Mouse (Mus musculus) lung, adult 2 months (tissue): Measurements from ENCODE around the gene Cntrl. TPM values are rescaled to one million over a fixed set of nuclear protein-coding genes. Genes with fewer than 3 reads are reported as not detected.
A peak's percentile ranks its signal among the peaks of the same experiment; 100 is the strongest.

Source experiments
- DNase-seq: peaks from one replicate; pipeline ENCODE4 v3.0.0; 2022
- H3K4me1 ChIP-seq: fragments of 200-500 bp; 2 replicates; pipeline ENCODE4 v1.6.1; 2011; ENCODE audit warnings: low read length; ENCODE audit not compliant: control insufficient read depth, insufficient read depth
- H3K4me3 ChIP-seq: fragments of 200-500 bp; replicated peaks from 2 replicates; pipeline ENCODE3; 2011; ENCODE audit warnings: low read depth, mild to moderate bottlenecking, control low read depth, low read length; ENCODE audit errors: extremely low read depth
- CTCF ChIP-seq: fragments of 200-500 bp; IDR thresholded peaks from 2 replicates; pipeline ENCODE4 v1.5.1; 2011; ENCODE audit warnings: mild to moderate bottlenecking, low read length, control low read depth; ENCODE audit not compliant: insufficient read depth
- POLR2A ChIP-seq: fragments of 200-500 bp; IDR thresholded peaks from 2 replicates; pipeline ENCODE4 v1.6.1; 2011; ENCODE audit warnings: low read depth, mild to moderate bottlenecking, control low read depth, low read length, borderline replicate concordance; ENCODE audit errors: extremely low read depth
- WGBS: fragments of 180-500 bp; shearing (Covaris S2); methylation state at CpG from one replicate; pipeline ENCODE4 v1.1.7; 2018; 5-methylcytosine and 5-hydroxymethylcytosine counted together
- polyA plus RNA-seq: library from polyadenylated mRNA; depleted of rRNA; stranded (reverse); fragments of >200 nt; gene quantifications from 2 replicates; pipeline ENCODE4 v1.2.3, GENCODE M21; 2012

Gene Cntrl
- polyA plus RNA-seq, 1 experiment = 14.9 TPM

DNA sequence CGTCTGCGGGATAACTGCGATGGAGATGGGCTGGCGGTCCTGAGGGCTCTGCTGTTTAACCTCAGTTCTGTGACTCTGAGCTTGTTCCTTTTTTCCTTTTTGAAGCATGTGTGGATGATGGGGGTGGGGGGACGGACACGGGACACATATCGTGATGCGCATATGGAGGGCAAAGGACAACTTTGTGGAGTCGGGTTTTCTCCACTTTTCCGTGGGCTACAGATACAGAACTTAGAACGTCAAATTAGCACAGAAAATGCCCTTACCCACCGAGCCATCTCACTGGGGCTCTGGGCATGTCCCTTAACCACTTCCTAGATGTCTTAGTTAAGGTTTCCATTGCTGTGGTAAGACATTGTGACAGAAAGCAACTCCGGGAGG lies 622 bp downstream of the Cntrl start:
- no peak for TF ChIP-seq CTCF
- TF ChIP-seq POLR2A = no peak
- WGBS = 2% methylated on average over 13 of the region's 13 CpGs
- H3K4me3 ChIP-seq = peak overlapping the region; percentile 95
- peaks cover 3% of the 10 kb centered on the region for H3K4me1 ChIP-seq
- no peak for DNase-seq

DNA sequence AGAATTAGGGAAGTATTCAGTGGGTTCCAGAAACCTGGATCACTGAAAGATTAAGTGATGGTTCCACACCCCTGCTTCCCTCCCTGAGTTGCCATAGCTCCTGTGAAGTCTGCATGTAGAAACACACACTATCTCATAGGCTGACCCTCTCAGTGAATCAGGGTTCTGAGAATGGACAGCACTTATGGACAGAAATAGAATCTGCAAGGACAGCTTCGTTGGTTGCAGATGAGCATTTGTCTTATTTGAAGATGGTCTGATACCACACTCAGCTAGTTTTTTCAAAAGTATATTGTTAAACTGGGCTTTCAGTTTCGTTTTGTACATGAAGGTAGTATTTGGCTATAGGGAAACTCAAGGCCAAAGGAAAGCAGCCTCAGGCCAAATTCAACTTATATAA lies 1.2 kb downstream of the Cntrl start:
- no peak overlapping the region for H3K4me3 ChIP-seq
- no peak for TF ChIP-seq CTCF
- no peak for DNase-seq
- 35% methylated on average over 2 of the region's 2 CpGs for WGBS
- peaks cover 3% of the 10 kb centered on the region for H3K4me1 ChIP-seq

DNA sequence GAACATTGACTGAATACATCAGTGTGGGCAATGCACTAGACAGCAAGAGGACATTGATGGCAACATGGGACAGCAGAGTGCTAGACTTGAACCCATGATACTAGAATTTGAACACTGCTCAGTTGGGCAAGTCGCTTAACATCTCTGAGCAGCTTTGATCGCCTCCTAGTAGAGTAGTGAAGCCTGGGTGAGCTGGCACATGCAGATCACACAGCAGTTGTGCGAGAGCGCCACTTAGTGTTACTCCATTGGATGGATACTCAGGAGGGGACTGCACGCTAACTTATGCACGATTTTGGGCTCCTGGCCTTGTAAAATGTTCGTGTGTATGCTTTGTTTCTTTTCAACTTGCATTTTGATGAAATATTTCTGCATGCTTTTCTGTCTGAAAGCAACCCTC lies 15.4 kb downstream of the Cntrl start:
- Histone ChIP-seq H3K4me1 (no peaks in the 10 kb centered on the region), H3K4me3 (no peak overlapping the region)
- DNase-seq = no peak
- 75% methylated on average over 7 of the region's 7 CpGs for WGBS
- TF ChIP-seq POLR2A = no peak
- peak; percentile 14; the same call in 1 of the 2 replicates for TF ChIP-seq CTCF

DNA sequence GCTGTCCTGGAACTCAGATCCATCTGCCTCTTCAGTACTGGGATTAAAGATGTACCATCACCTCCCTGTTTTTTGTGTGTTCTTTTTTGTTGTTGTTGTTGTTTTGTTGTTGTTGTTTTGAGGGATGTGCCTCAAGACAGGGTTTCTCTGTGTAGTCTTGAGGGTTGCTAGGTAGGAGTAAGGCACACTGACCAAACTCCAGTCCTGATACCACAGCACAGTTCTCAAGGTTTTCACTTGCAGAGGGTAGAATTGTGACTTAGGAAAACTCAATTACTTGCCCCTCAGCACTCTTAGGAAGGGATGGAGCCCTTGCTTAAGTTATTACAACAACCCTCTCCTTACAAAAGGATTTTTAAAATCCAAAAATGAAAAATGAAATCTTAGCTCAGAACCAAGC lies 22.2 kb downstream of the Cntrl start:
- Histone ChIP-seq H3K4me3 (no peak overlapping the region), H3K4me1 (peaks cover 6% of the 10 kb centered on the region)
- DNase-seq = no peak
- no peak for TF ChIP-seq POLR2A
- no peak for TF ChIP-seq CTCF

DNA sequence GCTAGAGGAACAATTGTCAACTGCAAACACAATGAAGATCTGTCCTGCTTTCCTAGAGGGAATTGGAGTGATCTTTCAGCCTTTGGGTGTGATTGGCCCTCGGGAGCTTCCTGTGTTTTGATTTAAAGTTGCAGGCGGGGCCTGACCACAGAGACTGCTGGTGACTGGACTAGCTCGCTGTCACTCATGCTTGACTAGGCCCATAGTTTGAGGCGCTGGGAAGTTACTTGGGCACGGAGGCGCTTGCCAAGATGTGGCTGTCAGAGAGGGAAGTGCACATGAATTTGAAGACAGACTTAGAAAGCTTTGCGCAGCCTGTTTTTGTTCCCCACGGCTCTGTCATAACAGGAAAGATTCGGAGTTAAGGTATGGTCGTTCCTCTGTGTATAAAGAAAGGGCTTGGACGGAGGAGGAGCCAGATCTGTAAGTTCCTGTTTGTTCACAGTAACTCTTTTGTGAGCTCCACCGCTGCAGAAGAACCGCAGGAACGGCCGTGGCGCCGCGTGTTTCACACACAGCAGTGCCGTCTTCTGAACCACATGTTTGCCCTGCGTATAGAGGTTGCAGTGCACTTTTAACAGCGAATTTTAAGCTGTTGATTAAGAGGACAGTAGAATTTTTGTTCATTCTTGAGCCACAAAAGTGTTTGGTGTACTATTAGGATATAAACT lies 22.8 kb downstream of the Cntrl start:
- peak; percentile 98 for DNase-seq
- under 1% methylated on average over 21 of the region's 21 CpGs for WGBS

DNA sequence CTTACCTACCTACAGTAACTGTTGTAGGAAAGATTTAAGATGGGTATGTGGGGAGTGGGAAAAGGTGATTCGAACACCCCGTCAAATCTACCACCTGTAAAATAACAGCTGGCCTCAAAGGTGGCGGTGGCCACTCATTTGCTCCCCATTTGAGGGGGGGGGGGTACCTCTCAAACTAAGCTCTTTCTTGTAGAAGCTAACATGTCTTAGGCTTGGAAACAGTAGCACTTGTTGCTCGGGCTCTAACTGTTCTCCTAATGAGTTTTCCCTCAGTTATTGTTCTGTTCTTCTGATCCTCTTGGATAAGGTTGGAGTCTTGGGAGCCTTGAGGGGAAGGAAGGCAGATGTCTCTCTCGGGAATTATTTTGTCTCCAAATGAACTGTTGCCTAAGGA lies 23.4 kb downstream of the Cntrl start:
- no peak for TF ChIP-seq CTCF
- WGBS = 2% methylated on average over 5 of the region's 5 CpGs

More for the DNA sequence above, 22.8 kb downstream of the Cntrl start:
- no peak for TF ChIP-seq CTCF
- TF ChIP-seq POLR2A = peak; percentile 57; the same call in 1 of the 2 replicates
- Histone ChIP-seq H3K4me1 (peaks cover 6% of the 10 kb centered on the region), H3K4me3 (peak overlapping the region; percentile 42)

DNA sequence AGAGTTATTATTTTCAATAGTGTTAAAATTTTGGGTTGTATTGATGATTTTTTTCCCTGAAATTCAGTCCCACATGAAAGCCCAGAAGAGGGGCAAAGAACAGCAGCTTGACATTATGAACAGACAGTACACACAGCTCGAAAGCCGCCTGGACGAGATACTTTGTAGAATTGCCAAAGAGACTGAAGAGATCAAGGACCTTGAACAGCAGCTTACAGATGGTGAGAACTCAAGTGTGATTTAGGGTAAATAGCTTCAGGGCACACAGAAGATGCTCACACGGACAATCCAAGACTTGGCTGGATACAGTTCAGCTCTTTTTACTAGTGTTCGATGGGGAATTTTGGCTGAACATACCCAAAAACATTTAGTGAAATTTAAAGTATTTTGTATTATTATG lies 24.6 kb downstream of the Cntrl start:
- H3K4me1 ChIP-seq = peaks cover 6% of the 10 kb centered on the region
- no peak for TF ChIP-seq CTCF
- TF ChIP-seq POLR2A = no peak
- DNase-seq = no peak
- no peak overlapping the region for H3K4me3 ChIP-seq
- 77% methylated on average over 5 of the region's 5 CpGs for WGBS

More for the DNA sequence above, 23.4 kb downstream of the Cntrl start:
- DNase-seq = no peak
- Histone ChIP-seq H3K4me1 (peaks cover 6% of the 10 kb centered on the region), H3K4me3 (peak overlapping the region; percentile 49)

DNA sequence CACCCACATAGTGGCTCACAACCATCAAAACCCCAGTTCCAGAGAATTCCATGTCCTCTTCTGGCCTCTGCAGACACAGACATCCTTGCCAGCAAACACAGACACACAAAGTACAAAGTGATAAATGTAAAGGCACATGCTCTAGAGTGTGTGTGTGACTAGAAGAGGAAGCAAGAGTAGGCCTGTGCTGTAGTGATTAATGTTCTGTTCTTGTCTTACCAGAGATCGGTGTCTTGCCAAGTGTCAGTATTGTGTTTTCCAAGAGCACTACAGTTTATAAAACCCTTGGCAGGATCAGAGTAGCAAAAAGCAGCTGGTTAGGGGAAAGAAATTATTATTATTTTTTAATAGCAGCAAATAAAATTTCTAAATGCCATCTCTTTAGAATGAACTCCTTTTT lies 29.3 kb downstream of the Cntrl start:
- Histone ChIP-seq H3K4me1 (no peaks in the 10 kb centered on the region), H3K4me3 (no peak overlapping the region)
- WGBS = 53% methylated on average over 1 of the region's 1 CpGs
- DNase-seq = no peak
- TF ChIP-seq POLR2A (no peak), CTCF (no peak)

DNA sequence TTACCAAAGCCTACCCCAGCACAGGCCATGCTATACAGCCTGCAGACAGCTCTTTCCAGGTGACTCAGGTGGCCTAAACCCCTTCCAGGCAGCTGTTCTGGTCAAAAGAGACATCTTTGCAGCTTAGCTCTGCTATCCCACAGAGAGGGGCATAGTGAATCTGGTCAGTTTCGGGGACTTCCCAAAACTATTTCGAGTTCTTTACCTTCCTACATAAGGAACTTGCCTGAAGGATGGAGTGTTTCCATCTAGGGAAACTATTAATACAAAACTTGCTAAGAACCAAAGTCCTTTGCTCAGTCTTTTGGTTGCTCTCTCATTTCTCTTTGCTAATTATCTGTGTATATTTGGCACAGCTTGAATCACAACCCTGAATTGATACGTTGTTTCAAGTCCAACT lies 32.4 kb downstream of the Cntrl start:
- TF ChIP-seq CTCF (no peak), POLR2A (no peak)
- WGBS = 91% methylated on average over 3 of the region's 3 CpGs
- no peak for DNase-seq
- H3K4me3 ChIP-seq = no peak overlapping the region
- no peaks in the 10 kb centered on the region for H3K4me1 ChIP-seq

DNA sequence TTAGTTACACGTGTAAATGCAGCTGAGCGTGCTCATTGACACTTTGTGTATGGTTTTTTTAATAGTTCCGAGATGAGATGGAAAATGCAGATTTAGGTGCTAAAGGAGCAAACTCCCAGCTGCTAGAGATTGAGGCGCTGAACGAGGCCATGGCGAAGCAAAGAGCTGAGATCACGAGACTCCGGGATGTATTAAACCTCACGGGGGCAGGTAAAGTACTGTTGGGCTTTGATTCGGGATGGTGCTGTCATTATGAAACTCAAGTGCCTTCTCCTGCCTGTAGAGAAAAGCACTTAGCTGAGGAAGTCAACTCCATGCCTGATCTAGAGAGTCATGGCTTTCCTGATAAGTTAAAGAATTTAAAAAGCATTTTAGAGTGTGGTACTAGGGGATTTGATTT lies 39.5 kb downstream of the Cntrl start:
- no peak for DNase-seq
- TF ChIP-seq POLR2A (no peak), CTCF (no peak)
- Histone ChIP-seq H3K4me1 (no peaks in the 10 kb centered on the region), H3K4me3 (no peak overlapping the region)
- WGBS = 87% methylated on average over 10 of the region's 10 CpGs

DNA sequence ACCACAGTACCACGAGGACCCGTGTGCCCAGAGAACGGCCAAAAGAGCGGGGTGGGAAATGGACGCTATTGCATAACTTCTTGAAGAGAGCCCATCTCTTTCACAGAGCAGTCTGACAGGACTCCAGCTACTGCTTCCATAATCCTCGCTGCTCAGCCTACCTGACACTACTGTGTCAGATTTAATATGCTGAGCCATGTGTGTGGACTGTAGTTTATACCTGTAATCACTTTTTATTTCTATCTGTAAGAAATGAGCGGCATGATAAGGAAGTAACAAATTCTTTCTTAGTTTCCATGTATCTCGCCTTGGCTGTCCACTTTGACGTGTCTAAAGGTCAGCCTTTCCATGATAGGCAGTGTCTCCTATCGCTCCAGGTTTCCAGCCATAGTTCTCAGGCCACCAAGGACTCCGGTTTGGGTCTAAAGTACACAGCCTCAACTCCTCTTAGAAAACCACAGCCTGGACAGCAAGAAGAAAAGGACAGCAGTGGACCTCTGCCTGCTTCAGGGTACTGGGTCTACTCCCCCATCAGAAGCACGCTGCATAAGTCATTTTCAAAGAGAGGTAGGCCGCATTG lies 42.1 kb downstream of the Cntrl start:
- no peak overlapping the region for H3K4me3 ChIP-seq
- 94% methylated on average over 13 of the region's 13 CpGs for WGBS
- DNase-seq = no peak
- no peak for TF ChIP-seq POLR2A
- no peak for TF ChIP-seq CTCF
- no peaks in the 10 kb centered on the region for H3K4me1 ChIP-seq

DNA sequence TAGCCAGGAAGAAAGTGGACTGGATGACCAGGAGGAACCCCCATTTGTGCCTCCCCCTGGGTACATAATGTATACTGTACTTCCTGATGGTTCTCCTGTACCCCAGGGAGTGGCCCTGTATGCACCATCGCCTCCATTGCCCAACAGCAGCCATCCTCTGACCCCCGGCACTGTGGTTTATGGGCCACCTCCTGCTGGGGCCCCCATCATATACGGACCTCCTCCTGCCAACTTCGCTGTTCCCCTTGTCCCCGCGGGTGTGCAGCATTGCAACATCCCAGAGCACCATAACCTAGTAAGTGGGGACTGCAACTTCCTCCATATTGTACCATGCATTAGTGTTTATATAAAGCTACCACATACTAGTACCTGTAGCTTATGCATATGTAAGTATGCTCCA lies 43.9 kb downstream of the Cntrl start:
- TF ChIP-seq CTCF = no peak
- no peak for TF ChIP-seq POLR2A
- H3K4me1 ChIP-seq = no peaks in the 10 kb centered on the region
- no peak for DNase-seq
- no peak overlapping the region for H3K4me3 ChIP-seq
- WGBS = 79% methylated on average over 6 of the region's 6 CpGs
